Mouse (Mus musculus) bone marrow macrophage, adult 2 months (primary cell): ENCODE results near the gene BC024978.

Experiments
- CTCF ChIP-seq: IDR thresholded peaks from 2 replicates; pipeline ENCODE4 v1.5.1; 2012; ENCODE audit warnings: low read depth, mild to moderate bottlenecking, low read length, moderate library complexity
- POLR2A ChIP-seq: IDR thresholded peaks from 2 replicates; pipeline ENCODE4 v1.6.1; 2012; ENCODE audit warnings: mild to moderate bottlenecking, low read depth, low read length, borderline replicate concordance

DNA sequence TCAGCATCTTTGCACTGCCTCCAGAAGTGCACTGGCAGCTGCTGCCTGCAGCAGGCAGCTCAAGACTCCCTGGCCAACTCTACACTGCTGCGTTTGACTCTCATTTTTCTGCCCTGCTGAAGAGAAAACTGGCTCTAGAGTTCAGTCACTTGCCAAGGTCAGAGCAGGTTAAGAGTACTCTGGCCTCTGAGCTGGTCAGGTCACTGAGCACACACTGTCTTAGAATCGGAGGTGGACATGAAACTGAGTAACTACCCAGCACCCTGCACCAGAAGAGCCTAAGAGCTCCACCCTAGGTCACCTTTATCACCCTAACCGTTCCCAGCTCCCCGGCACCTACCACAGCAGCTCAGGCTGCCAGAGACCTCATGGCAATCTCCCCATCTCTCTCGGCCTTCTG lies 9.6 kb upstream of the BC024978 start:
- TF ChIP-seq CTCF: no peak
- TF ChIP-seq POLR2A: no peak
